Mouse (Mus musculus) forebrain, embryonic 10.5 days (tissue): Measurements from ENCODE around the gene Armh2. TPM values are rescaled to one million over a fixed set of nuclear protein-coding genes. Genes with fewer than 3 reads are reported as not detected.

ENCODE experiments used
- DNase-seq: peaks from one replicate; pipeline ENCODE4 v3.0.0-alpha.2; 2017; ENCODE audit warnings: low spot score; ENCODE audit errors: extremely low spot score
- H3K27ac ChIP-seq: fragments of 300-500 bp; sonication (generic); 2 replicates; pipeline ENCODE4 v1.5.1; 2016; ENCODE audit warnings: mild to moderate bottlenecking
- H3K27me3 ChIP-seq: fragments of 300-500 bp; sonication (generic); 2 replicates; pipeline ENCODE4 v1.6.1; 2016; ENCODE audit warnings: mild to moderate bottlenecking; ENCODE audit not compliant: poor library complexity, severe bottlenecking
- H3K36me3 ChIP-seq: fragments of 300-500 bp; sonication (generic); replicated peaks from 2 replicates; pipeline ENCODE4 v1.6.1; 2016; ENCODE audit warnings: mild to moderate bottlenecking, moderate library complexity
- H3K4me1 ChIP-seq: fragments of 300-500 bp; sonication (generic); 2 replicates; pipeline ENCODE4 v1.6.1; 2016
- H3K4me3 ChIP-seq: fragments of 300-500 bp; sonication (generic); 2 replicates; pipeline ENCODE4 v1.5.1; 2016; ENCODE audit warnings: mild to moderate bottlenecking, moderate library complexity
- H3K9me3 ChIP-seq: fragments of 300-500 bp; sonication (generic); 2 replicates; pipeline ENCODE4 v1.6.1; 2016; ENCODE audit warnings: mild to moderate bottlenecking, moderate library complexity
- WGBS: fragments of 180-500 bp; shearing (Covaris S2); methylation state at CpG from one replicate; pipeline ENCODE4 v1.1.7; 2016; 5-methylcytosine and 5-hydroxymethylcytosine counted together
- polyA plus RNA-seq: library from polyadenylated mRNA; unstranded; fragments of >200 nt; fragmentation: Nextera tagmentation; extraction: Ambion mirVana; gene quantifications from 2 replicates; pipeline ENCODE4 v1.2.1, GENCODE M21; 2016

The Armh2 gene
- polyA plus RNA-seq, 1 experiment from 2014 or later = 0.22 TPM

GRCm38 (mm10) chr13:24723699-24724394, 17.2 kb upstream of the Armh2 start:
- Histone ChIP-seq H3K27me3 (no peaks in the 10 kb centered on the region), H3K27ac (no peak overlapping the region), H3K9me3 (no peaks in the 10 kb centered on the region), H3K4me3 (no peak overlapping the region), H3K4me1 (peaks cover 22% of the 10 kb centered on the region), H3K36me3 (no peaks in the 10 kb centered on the region)
- DNase-seq = no peak
- 66% methylated on average over 8 of the region's 8 CpGs for WGBS

- H3K27me3 ChIP-seq = no peaks in the 10 kb centered on the region
- peaks cover 22% of the 10 kb centered on the region for H3K4me1 ChIP-seq
- DNase-seq = no peak
- no peak overlapping the region for H3K4me3 ChIP-seq
- WGBS = 57% methylated on average over 4 of the region's 4 CpGs
- peak overlapping the region; percentile 65 for H3K27ac ChIP-seq
- H3K36me3 ChIP-seq = no peaks in the 10 kb centered on the region
- no peaks in the 10 kb centered on the region for H3K9me3 ChIP-seq
Observed at GRCm38 (mm10) chr13:24724395-24724759, 16.7 kb upstream of the Armh2 start.

- Histone ChIP-seq H3K9me3 (no peaks in the 10 kb centered on the region), H3K36me3 (no peaks in the 10 kb centered on the region; the same call in 1 of the 2 replicates), H3K4me3 (no peak overlapping the region), H3K27ac (no peak overlapping the region), H3K27me3 (no peaks in the 10 kb centered on the region), H3K4me1 (peaks cover 16% of the 10 kb centered on the region)
- 90% methylated on average over 5 of the region's 5 CpGs for WGBS
- DNase-seq = no peak
Observed at GRCm38 (mm10) chr13:24729128-24729527, 11.9 kb upstream of the Armh2 start.

- WGBS = 90% methylated on average over 5 of the region's 5 CpGs
Observed at GRCm38 (mm10) chr13:24734502-24734901, 6.5 kb upstream of the Armh2 start.

GRCm38 (mm10) chr13:24735608-24736131, 5.4 kb upstream of the Armh2 start:
- Histone ChIP-seq H3K4me1 (peaks cover 18% of the 10 kb centered on the region), H3K4me3 (no peak overlapping the region), H3K36me3 (peaks cover 5% of the 10 kb centered on the region), H3K27ac (no peak overlapping the region), H3K27me3 (no peaks in the 10 kb centered on the region), H3K9me3 (no peaks in the 10 kb centered on the region)
- no peak for DNase-seq
- WGBS = 85% methylated on average over 6 of the region's 6 CpGs

More at GRCm38 (mm10) chr13:24734502-24734901, 6.5 kb upstream of the Armh2 start:
- no peak for DNase-seq
- H3K27ac ChIP-seq = no peak overlapping the region
- H3K9me3 ChIP-seq = no peaks in the 10 kb centered on the region
- H3K27me3 ChIP-seq = no peaks in the 10 kb centered on the region
- no peak overlapping the region for H3K4me3 ChIP-seq
- peaks cover 18% of the 10 kb centered on the region for H3K4me1 ChIP-seq
- peaks cover 2% of the 10 kb centered on the region; the same call in 1 of the 2 replicates for H3K36me3 ChIP-seq

GRCm38 (mm10) chr13:24747823-24748222, 6.8 kb downstream of the Armh2 start:
- H3K36me3 ChIP-seq = peaks cover 67% of the 10 kb centered on the region
- DNase-seq = no peak
- 94% methylated on average over 3 of the region's 3 CpGs for WGBS

GRCm38 (mm10) chr13:24750807-24751206, 9.8 kb downstream of the Armh2 start:
- Histone ChIP-seq H3K27me3 (no peaks in the 10 kb centered on the region), H3K36me3 (peaks cover 80% of the 10 kb centered on the region), H3K4me3 (no peak overlapping the region), H3K27ac (no peak overlapping the region), H3K4me1 (no peaks in the 10 kb centered on the region), H3K9me3 (no peaks in the 10 kb centered on the region)
- WGBS = 95% methylated on average over 8 of the region's 8 CpGs
- no peak for DNase-seq

More at GRCm38 (mm10) chr13:24747823-24748222, 6.8 kb downstream of the Armh2 start:
- H3K4me3 ChIP-seq = no peak overlapping the region
- no peaks in the 10 kb centered on the region for H3K9me3 ChIP-seq
- H3K27me3 ChIP-seq = no peaks in the 10 kb centered on the region
- H3K4me1 ChIP-seq = no peaks in the 10 kb centered on the region
- H3K27ac ChIP-seq = no peak overlapping the region

- H3K27me3 ChIP-seq = no peaks in the 10 kb centered on the region
- no peaks in the 10 kb centered on the region for H3K4me1 ChIP-seq
- peaks cover 86% of the 10 kb centered on the region for H3K36me3 ChIP-seq
- no peak for DNase-seq
- H3K27ac ChIP-seq = no peak overlapping the region
- 93% methylated on average over 8 of the region's 8 CpGs for WGBS
- H3K4me3 ChIP-seq = no peak overlapping the region
- H3K9me3 ChIP-seq = no peaks in the 10 kb centered on the region
Observed at GRCm38 (mm10) chr13:24751396-24751795, 10.4 kb downstream of the Armh2 start.

GRCm38 (mm10) chr13:24756756-24757155, 15.7 kb downstream of the Armh2 start:
- DNase-seq = no peak
- no peak overlapping the region for H3K27ac ChIP-seq
- peaks cover 15% of the 10 kb centered on the region for H3K4me1 ChIP-seq
- no peak overlapping the region for H3K4me3 ChIP-seq
- WGBS = 94% methylated on average over 3 of the region's 3 CpGs
- peaks cover 82% of the 10 kb centered on the region for H3K36me3 ChIP-seq
- no peaks in the 10 kb centered on the region for H3K27me3 ChIP-seq
- H3K9me3 ChIP-seq = no peaks in the 10 kb centered on the region

- no peaks in the 10 kb centered on the region for H3K9me3 ChIP-seq
- H3K4me1 ChIP-seq = peaks cover 24% of the 10 kb centered on the region
- H3K27ac ChIP-seq = no peak overlapping the region
- no peak for DNase-seq
- no peak overlapping the region for H3K4me3 ChIP-seq
- H3K27me3 ChIP-seq = no peaks in the 10 kb centered on the region
- H3K36me3 ChIP-seq = peaks cover 70% of the 10 kb centered on the region
- WGBS = 92% methylated on average over 12 of the region's 12 CpGs
Observed at GRCm38 (mm10) chr13:24757820-24758564, 17.0 kb downstream of the Armh2 start.

GRCm38 (mm10) chr13:24759451-24759850, 18.4 kb downstream of the Armh2 start:
- H3K4me3 ChIP-seq = 0 out of 2 replicates have a peak overlapping the region, but pooled peaks have one; percentile 78
- no peaks in the 10 kb centered on the region for H3K27me3 ChIP-seq
- 94% methylated on average over 10 of the region's 10 CpGs for WGBS
- H3K9me3 ChIP-seq = 0 out of 2 replicates have a peak, but pooled peaks cover 2% of the 10 kb centered on the region
- H3K36me3 ChIP-seq = peaks cover 62% of the 10 kb centered on the region
- peaks cover 24% of the 10 kb centered on the region for H3K4me1 ChIP-seq
- DNase-seq = no peak
- H3K27ac ChIP-seq = no peak overlapping the region

- H3K4me3 ChIP-seq = peak overlapping the region; percentile 78
- H3K27me3 ChIP-seq = no peaks in the 10 kb centered on the region
- 0 out of 2 replicates have a peak, but pooled peaks cover 2% of the 10 kb centered on the region for H3K9me3 ChIP-seq
- H3K4me1 ChIP-seq = peaks cover 24% of the 10 kb centered on the region
- DNase-seq = no peak
- H3K27ac ChIP-seq = peak overlapping the region; percentile 97; the same call in 1 of the 2 replicates
- peaks cover 52% of the 10 kb centered on the region for H3K36me3 ChIP-seq
- WGBS = 77% methylated on average over 5 of the region's 5 CpGs
Observed at GRCm38 (mm10) chr13:24760351-24760870, 19.4 kb downstream of the Armh2 start.

- Histone ChIP-seq H3K27ac (peak overlapping the region; percentile 97), H3K4me3 (peak overlapping the region; percentile 78), H3K36me3 (peaks cover 46% of the 10 kb centered on the region), H3K9me3 (0 out of 2 replicates have a peak, but pooled peaks cover 2% of the 10 kb centered on the region), H3K27me3 (no peaks in the 10 kb centered on the region), H3K4me1 (peaks cover 24% of the 10 kb centered on the region)
- no peak for DNase-seq
- 5% methylated on average over 10 of the region's 10 CpGs for WGBS
Observed at GRCm38 (mm10) chr13:24761083-24761402, 20.0 kb downstream of the Armh2 start.
